Mouse (Mus musculus) kidney, adult 2 months (tissue): ENCODE measurements around the gene Mdh1.

Source experiments
- CTCF ChIP-seq: fragments of 200-500 bp; conservative IDR thresholded peaks from 2 replicates; pipeline ENCODE4 v1.5.1; 2011; ENCODE audit warnings: low read depth, mild to moderate bottlenecking, control low read depth, low read length, moderate library complexity, mixed read lengths; ENCODE audit not compliant: insufficient read depth, insufficient read length
- POLR2A ChIP-seq: fragments of 200-500 bp; IDR thresholded peaks from one replicate; pipeline ENCODE4 v1.6.1; 2011; ENCODE audit warnings: low read depth, low read length, control low read depth

GRCm38 (mm10) chr11:21570109-21570474, 2.1 kb downstream of the Mdh1 start:
- TF ChIP-seq CTCF (no peak), POLR2A (no peak)
